Mouse (Mus musculus) cerebellum, adult 2 months (tissue): ENCODE results near the gene Osm.

Experiments used
- CTCF ChIP-seq: fragments of 200-500 bp; IDR thresholded peaks from 2 replicates; pipeline ENCODE4 v1.5.1; 2011; ENCODE audit warnings: low read depth, mild to moderate bottlenecking, control low read depth, low read length, moderate library complexity, borderline replicate concordance; ENCODE audit not compliant: insufficient read depth
- POLR2A ChIP-seq: fragments of 200-500 bp; IDR thresholded peaks from 2 replicates; pipeline ENCODE4 v1.6.1; 2011; ENCODE audit warnings: low read length, control low read depth, borderline replicate concordance; ENCODE audit not compliant: insufficient read depth

- TF ChIP-seq CTCF (no peak), POLR2A (no peak)
Measured at GRCm38 (mm10) chr11:4251376-4251775, 15.2 kb downstream of the Osm start.
